Mouse (Mus musculus): ENCODE results near the gene Nat9. TPM values are rescaled to one million over a fixed set of nuclear protein-coding genes. Genes with fewer than 3 reads are reported as not detected.

The Nat9 gene
- polyA plus RNA-seq, 1 experiment from 2014 or later = 20.8 TPM

- H3K9ac ChIP-seq (ENCODE audit: low read length) = no peak overlapping the region
- no peak overlapping the region for H3K4me2 ChIP-seq (ENCODE audit: low read depth, low read length)
- no peak overlapping the region for H3K27ac ChIP-seq (ENCODE audit: low read length)
- no peaks in the 10 kb centered on the region for H3K36me3 ChIP-seq (ENCODE audit: control insufficient read depth, insufficient read depth)
- 54% methylated on average over 7 of the region's 7 CpGs for WGBS
- H3K4me1 ChIP-seq (ENCODE audit: control insufficient read depth, insufficient read depth, low read length) = peaks cover 47% of the 10 kb centered on the region
- no peak for ATAC-seq (replicated peaks; ENCODE audit: extremely low read depth, insufficient read depth, low FRiP score)
- H3K4me3 ChIP-seq (ENCODE audit: low read length) = no peak overlapping the region
- no peaks in the 10 kb centered on the region for H3K27me3 ChIP-seq (ENCODE audit: control insufficient read depth, insufficient read depth, low read length)
- H3K9me3 ChIP-seq (replicated peaks; ENCODE audit: control insufficient read depth, low read length) = no peaks in the 10 kb centered on the region
Observed at GRCm38 (mm10) chr11:115228430-115228829, 40.8 kb upstream of the Nat9 start.

GRCm38 (mm10) chr11:115227640-115228039 lies 40.0 kb upstream of the Nat9 start:
- ATAC-seq (replicated peaks; ENCODE audit: extremely low read depth, insufficient read depth, low FRiP score) = no peak
- 47% methylated on average over 12 of the region's 12 CpGs for WGBS
- H3K4me1 ChIP-seq (ENCODE audit: control insufficient read depth, insufficient read depth, low read length) = peaks cover 55% of the 10 kb centered on the region
- H3K27me3 ChIP-seq (ENCODE audit: control insufficient read depth, insufficient read depth, low read length) = no peaks in the 10 kb centered on the region
- no peaks in the 10 kb centered on the region for H3K36me3 ChIP-seq (ENCODE audit: control insufficient read depth, insufficient read depth)
- no peak overlapping the region for H3K27ac ChIP-seq (ENCODE audit: low read length)
- no peaks in the 10 kb centered on the region for H3K9me3 ChIP-seq (replicated peaks; ENCODE audit: control insufficient read depth, low read length)
- no peak overlapping the region for H3K9ac ChIP-seq (ENCODE audit: low read length)
- H3K4me2 ChIP-seq (ENCODE audit: low read depth, low read length) = no peak overlapping the region
- no peak overlapping the region for H3K4me3 ChIP-seq (ENCODE audit: low read length)

- no peaks in the 10 kb centered on the region for H3K36me3 ChIP-seq (ENCODE audit: control insufficient read depth, insufficient read depth)
- ATAC-seq (replicated peaks; ENCODE audit: extremely low read depth, insufficient read depth, low FRiP score) = 0 out of 2 replicates have a peak, but pooled peaks have one; percentile 11
- peak overlapping the region; percentile 58; the same call in 1 of the 2 replicates for H3K27ac ChIP-seq (ENCODE audit: low read length)
- WGBS = 47% methylated on average over 14 of the region's 14 CpGs
- H3K9ac ChIP-seq (ENCODE audit: low read length) = peak overlapping the region; percentile 11; the same call in 1 of the 2 replicates
- peaks cover 62% of the 10 kb centered on the region for H3K4me1 ChIP-seq (ENCODE audit: control insufficient read depth, insufficient read depth, low read length)
- H3K4me2 ChIP-seq (ENCODE audit: low read depth, low read length) = no peak overlapping the region
- H3K27me3 ChIP-seq (ENCODE audit: control insufficient read depth, insufficient read depth, low read length) = no peaks in the 10 kb centered on the region
- H3K4me3 ChIP-seq (ENCODE audit: low read length) = no peak overlapping the region
- H3K9me3 ChIP-seq (replicated peaks; ENCODE audit: control insufficient read depth, low read length) = no peaks in the 10 kb centered on the region
Observed at GRCm38 (mm10) chr11:115226811-115227491, 39.3 kb upstream of the Nat9 start.

- no peaks in the 10 kb centered on the region for H3K27me3 ChIP-seq (ENCODE audit: control insufficient read depth, insufficient read depth, low read length)
- H3K36me3 ChIP-seq (ENCODE audit: control insufficient read depth, insufficient read depth) = no peaks in the 10 kb centered on the region
- ATAC-seq (replicated peaks; ENCODE audit: extremely low read depth, insufficient read depth, low FRiP score) = no peak
- H3K27ac ChIP-seq (ENCODE audit: low read length) = no peak overlapping the region
- H3K4me3 ChIP-seq (ENCODE audit: low read length) = no peak overlapping the region
- 74% methylated on average over 6 of the region's 6 CpGs for WGBS
- H3K4me1 ChIP-seq (ENCODE audit: control insufficient read depth, insufficient read depth, low read length) = peaks cover 68% of the 10 kb centered on the region
- no peak overlapping the region for H3K4me2 ChIP-seq (ENCODE audit: low read depth, low read length)
- H3K9ac ChIP-seq (ENCODE audit: low read length) = no peak overlapping the region
- no peaks in the 10 kb centered on the region for H3K9me3 ChIP-seq (replicated peaks; ENCODE audit: control insufficient read depth, low read length)
Observed at GRCm38 (mm10) chr11:115225301-115225700, 37.6 kb upstream of the Nat9 start.

- Histone ChIP-seq H3K36me3 (ENCODE audit: control insufficient read depth, insufficient read depth) (no peaks in the 10 kb centered on the region), H3K27me3 (ENCODE audit: control insufficient read depth, insufficient read depth, low read length) (no peaks in the 10 kb centered on the region), H3K4me2 (ENCODE audit: low read depth, low read length) (no peak overlapping the region), H3K9ac (ENCODE audit: low read length) (no peak overlapping the region), H3K4me3 (ENCODE audit: low read length) (no peak overlapping the region), H3K27ac (ENCODE audit: low read length) (no peak overlapping the region), H3K9me3 (replicated peaks; ENCODE audit: control insufficient read depth, low read length) (no peaks in the 10 kb centered on the region), H3K4me1 (ENCODE audit: control insufficient read depth, insufficient read depth, low read length) (peaks cover 67% of the 10 kb centered on the region)
- no peak for ATAC-seq (replicated peaks; ENCODE audit: extremely low read depth, insufficient read depth, low FRiP score)
- 45% methylated on average over 8 of the region's 8 CpGs for WGBS
Observed at GRCm38 (mm10) chr11:115224889-115225288, 37.2 kb upstream of the Nat9 start.

- Histone ChIP-seq H3K27ac (ENCODE audit: low read length) (0 out of 2 replicates have a peak overlapping the region, but pooled peaks have one; percentile 38), H3K4me2 (ENCODE audit: low read depth, low read length) (no peak overlapping the region), H3K4me1 (ENCODE audit: control insufficient read depth, insufficient read depth, low read length) (peaks cover 68% of the 10 kb centered on the region), H3K4me3 (ENCODE audit: low read length) (no peak overlapping the region), H3K9me3 (replicated peaks; ENCODE audit: control insufficient read depth, low read length) (no peaks in the 10 kb centered on the region), H3K36me3 (ENCODE audit: control insufficient read depth, insufficient read depth) (no peaks in the 10 kb centered on the region), H3K27me3 (ENCODE audit: control insufficient read depth, insufficient read depth, low read length) (no peaks in the 10 kb centered on the region), H3K9ac (ENCODE audit: low read length) (peak overlapping the region; percentile 18; the same call in 1 of the 2 replicates)
- 20% methylated on average over 6 of the region's 6 CpGs for WGBS
- ATAC-seq (replicated peaks; ENCODE audit: extremely low read depth, insufficient read depth, low FRiP score) = no peak
Observed at GRCm38 (mm10) chr11:115223877-115224276, 36.2 kb upstream of the Nat9 start.

- Histone ChIP-seq H3K4me2 (ENCODE audit: low read depth, low read length) (no peak overlapping the region), H3K9me3 (replicated peaks; ENCODE audit: control insufficient read depth, low read length) (no peaks in the 10 kb centered on the region), H3K4me1 (ENCODE audit: control insufficient read depth, insufficient read depth, low read length) (peaks cover 66% of the 10 kb centered on the region), H3K27me3 (ENCODE audit: control insufficient read depth, insufficient read depth, low read length) (no peaks in the 10 kb centered on the region), H3K4me3 (ENCODE audit: low read length) (no peak overlapping the region), H3K27ac (ENCODE audit: low read length) (0 out of 2 replicates have a peak overlapping the region, but pooled peaks have one; percentile 38), H3K36me3 (ENCODE audit: control insufficient read depth, insufficient read depth) (no peaks in the 10 kb centered on the region), H3K9ac (ENCODE audit: low read length) (peak overlapping the region; percentile 11; the same call in 1 of the 2 replicates)
- 39% methylated on average over 11 of the region's 11 CpGs for WGBS
- no peak for ATAC-seq (replicated peaks; ENCODE audit: extremely low read depth, insufficient read depth, low FRiP score)
Observed at GRCm38 (mm10) chr11:115223451-115223850, 35.8 kb upstream of the Nat9 start.

GRCm38 (mm10) chr11:115222570-115222969 lies 34.9 kb upstream of the Nat9 start:
- WGBS = 5% methylated on average over 5 of the region's 5 CpGs
- no peaks in the 10 kb centered on the region for H3K9me3 ChIP-seq (replicated peaks; ENCODE audit: control insufficient read depth, low read length)
- H3K27me3 ChIP-seq (ENCODE audit: control insufficient read depth, insufficient read depth, low read length) = no peaks in the 10 kb centered on the region
- peak; percentile 43 for ATAC-seq (replicated peaks; ENCODE audit: extremely low read depth, insufficient read depth, low FRiP score)
- H3K36me3 ChIP-seq (ENCODE audit: control insufficient read depth, insufficient read depth) = no peaks in the 10 kb centered on the region
- H3K4me2 ChIP-seq (ENCODE audit: low read depth, low read length) = peak overlapping the region; percentile 48
- 0 out of 2 replicates have a peak overlapping the region, but pooled peaks have one; percentile 6 for H3K4me3 ChIP-seq (ENCODE audit: low read length)
- H3K4me1 ChIP-seq (ENCODE audit: control insufficient read depth, insufficient read depth, low read length) = peaks cover 71% of the 10 kb centered on the region
- peak overlapping the region; percentile 81 for H3K27ac ChIP-seq (ENCODE audit: low read length)
- peak overlapping the region; percentile 42 for H3K9ac ChIP-seq (ENCODE audit: low read length)

GRCm38 (mm10) chr11:115222077-115222476 lies 34.4 kb upstream of the Nat9 start:
- Histone ChIP-seq H3K36me3 (ENCODE audit: control insufficient read depth, insufficient read depth) (no peaks in the 10 kb centered on the region), H3K4me1 (ENCODE audit: control insufficient read depth, insufficient read depth, low read length) (peaks cover 70% of the 10 kb centered on the region), H3K9me3 (replicated peaks; ENCODE audit: control insufficient read depth, low read length) (no peaks in the 10 kb centered on the region), H3K27ac (ENCODE audit: low read length) (peak overlapping the region; percentile 81), H3K4me3 (ENCODE audit: low read length) (0 out of 2 replicates have a peak overlapping the region, but pooled peaks have one; percentile 6), H3K27me3 (ENCODE audit: control insufficient read depth, insufficient read depth, low read length) (no peaks in the 10 kb centered on the region), H3K9ac (ENCODE audit: low read length) (peak overlapping the region; percentile 42), H3K4me2 (ENCODE audit: low read depth, low read length) (peak overlapping the region; percentile 48)
- 23% methylated on average over 12 of the region's 12 CpGs for WGBS
- peak; percentile 43 for ATAC-seq (replicated peaks; ENCODE audit: extremely low read depth, insufficient read depth, low FRiP score)
